Mouse (Mus musculus) thymus, adult 2 months (tissue): ENCODE results near the gene Plac1.

Source experiments
- CTCF ChIP-seq: fragments of 200-500 bp; IDR thresholded peaks from 2 replicates; pipeline ENCODE4 v1.5.1; 2012; ENCODE audit warnings: mild to moderate bottlenecking, control low read depth, low read length, moderate library complexity, borderline replicate concordance; ENCODE audit not compliant: control insufficient read depth, poor library complexity, insufficient read depth; ENCODE audit errors: extremely low read depth
- POLR2A ChIP-seq: fragments of 200-500 bp; IDR thresholded peaks from 2 replicates; pipeline ENCODE4 v1.6.1; 2012; ENCODE audit warnings: mild to moderate bottlenecking, low read length, control low read depth, moderate library complexity; ENCODE audit not compliant: control insufficient read depth, poor library complexity, insufficient read depth; ENCODE audit errors: extremely low read depth

GRCm38 (mm10) chrX:53269289-53270062 lies 29.6 kb upstream of the Plac1 start, which contains the start of gene Fam122b:
- TF ChIP-seq CTCF (no peak), POLR2A (0 out of 2 replicates have a peak, but pooled peaks have one; percentile 15)
